Comparison of ENCODE assay signal across 12 mouse cellular contexts in the genomic region with DNA sequence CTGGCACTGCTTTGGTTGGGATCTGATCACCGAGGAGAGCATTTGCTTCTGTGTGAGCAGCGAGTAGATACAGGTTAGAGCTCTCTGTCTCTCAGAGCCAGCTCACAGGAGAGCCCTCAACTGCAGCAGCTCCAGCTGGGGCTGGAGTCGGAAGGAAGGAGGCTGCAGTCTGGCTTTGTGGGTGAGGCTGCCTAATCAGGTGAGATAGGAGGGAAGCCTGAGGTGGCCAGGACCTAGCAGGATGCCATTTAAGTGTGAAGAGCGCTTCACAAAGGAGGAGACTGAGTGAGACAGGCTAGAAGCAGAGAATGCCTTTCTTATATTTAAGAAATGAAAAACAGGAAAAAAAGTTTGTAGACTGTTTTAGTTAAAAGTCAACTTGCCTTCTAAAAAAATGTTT. TPM values are rescaled to one million over a fixed set of nuclear protein-coding genes. Genes with fewer than 3 reads are reported as not detected.
DNase-seq lines count a peak whose midpoint lies in the region; ATAC-seq and TF ChIP-seq lines count a peak whose summit lies in the region.
"Had no signal": no experiment of that assay in that cellular context is flagged by ENCODE, and none has a peak within 500 bp of the region (broad histone marks: within the 10 kb centered on the region; RNA-seq: fewer than 3 reads in every experiment).

No protein-coding gene starts in this region.

- peak overlapping the region; percentile 20; the same call in 1 of the 2 replicates for H3K9ac ChIP-seq in heart, adult 2 months (ENCODE audit: low read depth, low read length)
- no peak overlapping the region for H3K9ac ChIP-seq in heart, postnatal 0 days (replicated peaks; ENCODE audit: low read depth, low read length)
- H3K9ac ChIP-seq in neural tube, embryonic 15.5 days (replicated peaks): no peak overlapping the region
- H3K9ac ChIP-seq: limb, embryonic 15.5 days; neural tube, embryonic 13.5 days had no signal

- H3K27me3 ChIP-seq in heart, adult 2 months (ENCODE audit: control insufficient read depth, insufficient read depth, low read length): no peaks in the 10 kb centered on the region
- H3K27me3 ChIP-seq in kidney, adult 2 months (replicated peaks; ENCODE audit: control insufficient read depth, insufficient read depth, low read length): no peaks in the 10 kb centered on the region
- no peaks in the 10 kb centered on the region for H3K27me3 ChIP-seq in G1E (ENCODE audit: insufficient read depth, low read length)
- no peaks in the 10 kb centered on the region for H3K27me3 ChIP-seq in heart, postnatal 0 days (ENCODE audit: control insufficient read depth, insufficient read depth, low read length)
- H3K27me3 ChIP-seq in neural tube, embryonic 15.5 days (replicated peaks): no peaks in the 10 kb centered on the region
- H3K27me3 ChIP-seq: limb, embryonic 15.5 days; neural tube, embryonic 13.5 days had no signal

- no peaks in the 10 kb centered on the region for H3K9me3 ChIP-seq in G1E (replicated peaks)
- no peaks in the 10 kb centered on the region for H3K9me3 ChIP-seq in heart, postnatal 0 days (replicated peaks; ENCODE audit: control insufficient read depth, low read length)
- no peaks in the 10 kb centered on the region for H3K9me3 ChIP-seq in neural tube, embryonic 15.5 days (replicated peaks)
- H3K9me3 ChIP-seq: hindbrain, embryonic 10.5 days; limb, embryonic 15.5 days; neural tube, embryonic 13.5 days had no signal

- H3K4me2 ChIP-seq in heart, postnatal 0 days (ENCODE audit: low read depth, low read length): 0 out of 2 replicates have a peak overlapping the region, but pooled peaks have one; percentile 31
- H3K4me2 ChIP-seq in neural tube, embryonic 15.5 days: no peak overlapping the region
- H3K4me2 ChIP-seq: limb, embryonic 15.5 days; neural tube, embryonic 13.5 days had no signal

- peak overlapping the region; percentile 56 for H3K27ac ChIP-seq in heart, adult 2 months
- H3K27ac ChIP-seq in kidney, adult 2 months (ENCODE audit: insufficient read depth, low read depth, low read length): peak overlapping the region; percentile 30; the same call in 1 of the 2 replicates
- H3K27ac ChIP-seq in heart, postnatal 0 days (ENCODE audit: low read depth): peak overlapping the region; percentile 20; the same call in 1 of the 2 replicates
- H3K27ac ChIP-seq in neural tube, embryonic 15.5 days (replicated peaks): no peak overlapping the region
- H3K27ac ChIP-seq: hindbrain, embryonic 10.5 days; kidney, postnatal 0 days; limb, embryonic 15.5 days; neural tube, embryonic 13.5 days had no signal

- 37% methylated on average over 4 of the region's 4 CpGs for WGBS in heart, adult 2 months
- WGBS in kidney, adult 2 months: 45% methylated on average over 4 of the region's 4 CpGs
- WGBS in heart, postnatal 0 days: 60% methylated on average over 4 of the region's 4 CpGs
- 57% methylated on average over 4 of the region's 4 CpGs for WGBS in neural tube, embryonic 15.5 days

- peaks cover 13% of the 10 kb centered on the region for H3K4me1 ChIP-seq in heart, adult 2 months (ENCODE audit: control insufficient read depth, insufficient read depth, low read length)
- H3K4me1 ChIP-seq in kidney, adult 2 months (ENCODE audit: control insufficient read depth, insufficient read depth, low read length): peaks cover 19% of the 10 kb centered on the region
- peaks cover 16% of the 10 kb centered on the region for H3K4me1 ChIP-seq in G1E (ENCODE audit: insufficient read depth, low read depth, low read length)
- H3K4me1 ChIP-seq in heart, postnatal 0 days (ENCODE audit: control insufficient read depth, insufficient read depth): peaks cover 5% of the 10 kb centered on the region; the same call in 1 of the 2 replicates
- no peaks in the 10 kb centered on the region for H3K4me1 ChIP-seq in neural tube, embryonic 15.5 days
- H3K4me1 ChIP-seq: limb, embryonic 15.5 days; neural tube, embryonic 13.5 days had no signal

- H3K4me3 ChIP-seq in heart, adult 2 months: peak overlapping the region; percentile 9; the same call in 1 of the 2 replicates
- no peak overlapping the region for H3K4me3 ChIP-seq in kidney, adult 2 months (ENCODE audit: insufficient read depth, low read depth, low read length)
- H3K4me3 ChIP-seq in G1E (ENCODE audit: low read depth, low read length): no peak overlapping the region
- H3K4me3 ChIP-seq in heart, postnatal 0 days (ENCODE audit: low read depth, low read length): no peak overlapping the region
- H3K4me3 ChIP-seq in neural tube, embryonic 15.5 days (replicated peaks): no peak overlapping the region
- H3K4me3 ChIP-seq: hindbrain, embryonic 10.5 days; limb, embryonic 15.5 days; neural tube, embryonic 13.5 days had no signal

- TF ChIP-seq POLR2A in heart, adult 2 months (IDR thresholded peaks at IDR 0.05; ENCODE audit: insufficient read depth, low read depth, low read length): no peak
- no peak for TF ChIP-seq POLR2A in kidney, adult 2 months (IDR thresholded peaks at IDR 0.05; ENCODE audit: low read depth, low read length)

- TF ChIP-seq CTCF in heart, adult 2 months (IDR thresholded peaks at IDR 0.05): no peak
- TF ChIP-seq CTCF in kidney, adult 2 months (conservative IDR thresholded peaks at IDR 0.05; ENCODE audit: insufficient read depth, insufficient read length, low read depth, low read length): no peak
- no peak for TF ChIP-seq CTCF in G1E (IDR thresholded peaks at IDR 0.05; ENCODE audit: low read depth, low read length)
- no peak for TF ChIP-seq CTCF in heart, postnatal 0 days (IDR thresholded peaks at IDR 0.05; ENCODE audit: low read depth)

- no peak for DNase-seq in heart, adult 2 months
- no peak for DNase-seq in heart, postnatal 4 days
- DNase-seq in kidney, adult 2 months: no peak
- no peak for DNase-seq in kidney, postnatal 4 days
- no peak for DNase-seq in G1E (ENCODE audit: low spot score)
- no peak for DNase-seq in heart, postnatal 0 days (ENCODE audit: low spot score)
- no peak for DNase-seq in thymus, adult 18-20 months

- intact Hi-C loops in heart, adult 2 months (cut with DNase I): loop anchor here (5.0 kb wide), 1 partner anchor 70 kb away; no protein-coding TSS in a partner anchor

- H3K36me3 ChIP-seq in heart, adult 2 months (ENCODE audit: control insufficient read depth, insufficient read depth, low read length): peaks cover 46% of the 10 kb centered on the region
- peaks cover 14% of the 10 kb centered on the region for H3K36me3 ChIP-seq in kidney, adult 2 months (ENCODE audit: control insufficient read depth, insufficient read depth, low read length)
- peaks cover 62% of the 10 kb centered on the region for H3K36me3 ChIP-seq in G1E (replicated peaks)
- peaks cover 43% of the 10 kb centered on the region for H3K36me3 ChIP-seq in heart, postnatal 0 days (replicated peaks; ENCODE audit: control insufficient read depth, insufficient read depth, low read length)
- peaks cover 22% of the 10 kb centered on the region for H3K36me3 ChIP-seq in neural tube, embryonic 15.5 days

- ATAC-seq in G1E (ENCODE audit: extremely low read depth, insufficient number of reproducible peaks, low FRiP score, poor library complexity, severe bottlenecking): peak; percentile 15; the same call in 1 of the 2 replicates
- ATAC-seq in heart, postnatal 0 days (ENCODE audit: insufficient read depth, low read depth): no peak
- ATAC-seq in neural tube, embryonic 15.5 days (ENCODE audit: low FRiP score): no peak

- no peaks in the 10 kb centered on the region; the same call in 1 of the 2 replicates for H3K79me2 ChIP-seq in heart, adult 2 months (replicated peaks; ENCODE audit: control insufficient read depth, insufficient read depth, low read length)

- 0 out of 2 replicates have a peak, but pooled peaks have one; percentile 15 for TF ChIP-seq EP300 in heart, adult 2 months (IDR thresholded peaks at IDR 0.05; ENCODE audit: insufficient read depth, low read depth, low read length)
- no peak for TF ChIP-seq EP300 in heart, postnatal 0 days (IDR thresholded peaks at IDR 0.05; ENCODE audit: low read depth)

RNA-seq across cellular contexts. Expression of gene Itprid2, which starts 11.9 kb away (rescaled TPM):
- total RNA-seq in heart, adult 2 months (2021): 10 to 100 TPM; 19.3 to 24.0 TPM
- polyA plus RNA-seq in heart, adult 2 months (2012; rRNA removed): 6.5 and 9.6 TPM in 2 replicates
- 10 to 100 TPM; 23.3 to 27.4 TPM for total RNA-seq in heart, postnatal 4 days (2021)
- 17.0 and 22.8 TPM in 2 replicates for polyA plus RNA-seq in kidney, adult 2 months (2012; rRNA removed)
- 52.1 and 62.8 TPM in 2 replicates for total RNA-seq in G1E (2014; fragmentation: Nextera tagmentation)
- total RNA-seq in G1E (2017): 36.2 and 40.6 TPM in 2 replicates
- polyA plus RNA-seq in G1E (2012): 12.5 and 15.2 TPM in 2 replicates
- total RNA-seq in heart, postnatal 0 days (2014; rRNA removed; ENCODE audit: low replicate concordance): 10.5 and 11.6 TPM in 2 replicates
- polyA plus RNA-seq in heart, postnatal 0 days (2015; fragmentation: Nextera tagmentation; extraction: Ambion mirVana): 3.4 and 4.0 TPM in 2 replicates
- 5.9 and 7.4 TPM in 2 replicates for polyA plus RNA-seq in neural tube, embryonic 15.5 days (2015; fragmentation: Nextera tagmentation; extraction: Ambion mirVana)
